Mouse (Mus musculus) stomach, adult 2 months (tissue): ENCODE data around the gene Gm525. TPM values are rescaled to one million over a fixed set of nuclear protein-coding genes. Genes with fewer than 3 reads are reported as not detected.

Experiments used
- polyA plus RNA-seq: library from polyadenylated mRNA; depleted of rRNA; stranded (reverse); fragments of >200 nt; gene quantifications from 2 replicates; pipeline ENCODE4 v1.2.3, GENCODE M21; 2012; rRNA removed

The Gm525 gene
- polyA plus RNA-seq, result 0.17 and 0.19 TPM in 2 replicates

GRCm38 (mm10) chr11:89073541-89073940, at the start of gene Gm525:
TSS of gene Gm525 (plus strand) at chr11:89073841.

GRCm38 (mm10) chr11:89066750-89067149, 6.9 kb upstream of the Gm525 start, which contains the start of gene Dgke:
TSS of gene Dgke (minus strand) at chr11:89066850.

Other genes starting within 250 kb of the Gm525 start
- gene Akap1, start 209.3 kb upstream of the Gm525 start, polyA plus RNA-seq, result 17.2 and 21.6 TPM in 2 replicates
- gene Scpep1, start 118.4 kb upstream of the Gm525 start, polyA plus RNA-seq, result 5.0 and 5.5 TPM in 2 replicates
- 0.15 and 0.22 TPM in 2 replicates for gene Elobl, start 106.9 kb upstream of the Gm525 start, polyA plus RNA-seq
- 1.4 and 2.2 TPM in 2 replicates for gene Coil, start 103.6 kb upstream of the Gm525 start, polyA plus RNA-seq
- gene Trim25, start 74.5 kb upstream of the Gm525 start, polyA plus RNA-seq, result 29.9 and 34.6 TPM in 2 replicates
- gene Dgke, start 7.0 kb upstream of the Gm525 start, polyA plus RNA-seq, result 1.4 and 2.0 TPM in 2 replicates
- gene Nog, start 228.5 kb downstream of the Gm525 start, polyA plus RNA-seq, result 2.3 and 4.9 TPM in 2 replicates